Mouse (Mus musculus): ENCODE measurements around the gene Chd4. TPM values are rescaled to one million over a fixed set of nuclear protein-coding genes. Genes with fewer than 3 reads are reported as not detected.

Gene Chd4
- total and polyA plus RNA-seq, 2 experiments from 2014 or later, result 72.6 to 141 TPM

DNA sequence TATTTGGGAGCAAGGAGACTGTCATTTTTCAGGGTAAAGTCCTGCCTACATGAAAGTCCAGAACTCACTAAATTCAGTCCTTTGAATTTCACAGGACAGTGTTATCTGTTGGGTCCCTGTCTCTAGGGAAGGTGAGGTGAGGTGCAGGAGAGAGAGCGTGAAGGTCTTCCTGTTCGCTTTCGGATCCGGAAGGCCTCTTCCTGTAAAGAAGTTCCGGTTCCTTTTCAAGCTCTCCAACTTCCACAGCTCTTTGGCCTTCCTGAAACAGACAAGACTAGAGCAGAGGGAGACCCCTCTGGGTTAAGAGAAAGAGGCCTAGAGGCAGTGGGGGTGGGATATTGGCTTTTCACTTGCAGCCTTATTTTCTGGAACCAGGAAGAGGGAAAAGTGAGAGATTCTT, 3.4 kb upstream of the Chd4 start:
- H3K9me3 ChIP-seq (ENCODE audit: low read length), result no peaks in the 10 kb centered on the region
- H3K9ac ChIP-seq, result no peak overlapping the region
- no peak for DNase-seq
- WGBS, result 89% methylated on average over 5 of the region's 5 CpGs
- no peak overlapping the region for H3K4me3 ChIP-seq (ENCODE audit: low read depth, low read length)
- H3K27me3 ChIP-seq (ENCODE audit: insufficient read depth, low read length), result no peaks in the 10 kb centered on the region
- H3K4me2 ChIP-seq (ENCODE audit: low read depth), result no peak overlapping the region
- H3K27ac ChIP-seq (ENCODE audit: low read depth, low read length), result no peak overlapping the region
- H3K4me1 ChIP-seq (ENCODE audit: insufficient read depth), result peaks cover 21% of the 10 kb centered on the region
- no peak for TF ChIP-seq CTCF (IDR thresholded peaks at IDR 0.05; ENCODE audit: low read depth)
- no peak for ATAC-seq
- no peaks in the 10 kb centered on the region for H3K36me3 ChIP-seq (ENCODE audit: insufficient read depth)

DNA sequence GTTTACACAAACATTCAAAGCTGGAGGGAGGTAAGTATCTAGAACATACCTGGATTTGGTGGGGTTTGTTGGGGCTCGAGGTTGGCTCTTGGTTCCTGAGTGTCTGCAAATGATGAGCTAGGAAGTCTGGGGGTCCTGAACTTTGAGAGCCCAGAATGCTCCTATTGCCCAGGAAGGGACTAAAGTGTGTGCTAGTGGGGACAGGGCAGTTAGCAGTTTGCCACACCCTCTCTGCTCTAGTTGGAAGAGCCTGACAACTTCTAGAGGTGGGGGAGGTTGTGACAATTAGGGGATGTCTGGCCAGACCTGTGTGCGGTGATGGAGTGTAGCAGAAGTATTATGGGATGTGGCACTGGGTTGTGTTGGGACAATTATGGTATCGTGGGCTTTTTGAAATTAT, 938 bp upstream of the Chd4 start:
- no peaks in the 10 kb centered on the region for H3K9me3 ChIP-seq (ENCODE audit: low read length)
- no peaks in the 10 kb centered on the region; the same call in 1 of the 2 replicates for H3K36me3 ChIP-seq (ENCODE audit: insufficient read depth)
- H3K27me3 ChIP-seq (ENCODE audit: insufficient read depth, low read length), result no peaks in the 10 kb centered on the region
- no peak overlapping the region for H3K4me2 ChIP-seq (ENCODE audit: low read depth)
- no peak overlapping the region for H3K9ac ChIP-seq
- no peak overlapping the region for H3K4me3 ChIP-seq (ENCODE audit: low read depth, low read length)
- no peak for DNase-seq
- TF ChIP-seq CTCF (IDR thresholded peaks at IDR 0.05; ENCODE audit: low read depth), result no peak
- peaks cover 30% of the 10 kb centered on the region for H3K4me1 ChIP-seq (ENCODE audit: insufficient read depth)
- peak overlapping the region; percentile 91 for H3K27ac ChIP-seq (ENCODE audit: low read depth, low read length)
- no peak for ATAC-seq
- WGBS, result 62% methylated on average over 3 of the region's 3 CpGs

DNA sequence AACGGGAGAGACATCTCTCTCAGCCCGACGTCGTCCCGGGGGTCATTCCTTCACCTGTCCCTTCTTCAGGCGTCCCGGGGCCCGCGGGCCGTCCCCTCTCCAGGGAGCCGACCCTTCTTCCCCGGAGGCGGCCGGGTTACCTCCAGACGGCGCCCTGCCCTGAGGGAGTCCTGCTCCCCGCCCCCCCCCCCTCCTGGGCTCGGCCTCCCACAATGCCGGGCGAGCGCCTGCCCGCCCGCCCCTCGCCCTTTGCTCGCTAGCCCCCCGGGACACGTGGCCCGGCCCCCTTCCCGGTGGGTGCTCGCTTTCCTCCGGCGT, 457 bp downstream of the Chd4 start:
- no peak for TF ChIP-seq CTCF (IDR thresholded peaks at IDR 0.05; ENCODE audit: low read depth)
- peak overlapping the region; percentile 85 for H3K4me2 ChIP-seq (ENCODE audit: low read depth)
- H3K9ac ChIP-seq, result peak overlapping the region; percentile 83
- H3K27ac ChIP-seq (ENCODE audit: low read depth, low read length), result peak overlapping the region; percentile 91
- H3K4me3 ChIP-seq (ENCODE audit: low read depth, low read length), result peak overlapping the region; percentile 90
- no peaks in the 10 kb centered on the region for H3K27me3 ChIP-seq (ENCODE audit: insufficient read depth, low read length)
- H3K9me3 ChIP-seq (ENCODE audit: low read length), result no peaks in the 10 kb centered on the region
- peaks cover 27% of the 10 kb centered on the region for H3K4me1 ChIP-seq (ENCODE audit: insufficient read depth)
- WGBS, result 1% methylated on average over 23 of the region's 32 CpGs
- peaks cover 12% of the 10 kb centered on the region for H3K36me3 ChIP-seq (ENCODE audit: insufficient read depth)
- DNase-seq (no peak), ATAC-seq (peak; percentile 16; the same call in 1 of the 2 replicates)

DNA sequence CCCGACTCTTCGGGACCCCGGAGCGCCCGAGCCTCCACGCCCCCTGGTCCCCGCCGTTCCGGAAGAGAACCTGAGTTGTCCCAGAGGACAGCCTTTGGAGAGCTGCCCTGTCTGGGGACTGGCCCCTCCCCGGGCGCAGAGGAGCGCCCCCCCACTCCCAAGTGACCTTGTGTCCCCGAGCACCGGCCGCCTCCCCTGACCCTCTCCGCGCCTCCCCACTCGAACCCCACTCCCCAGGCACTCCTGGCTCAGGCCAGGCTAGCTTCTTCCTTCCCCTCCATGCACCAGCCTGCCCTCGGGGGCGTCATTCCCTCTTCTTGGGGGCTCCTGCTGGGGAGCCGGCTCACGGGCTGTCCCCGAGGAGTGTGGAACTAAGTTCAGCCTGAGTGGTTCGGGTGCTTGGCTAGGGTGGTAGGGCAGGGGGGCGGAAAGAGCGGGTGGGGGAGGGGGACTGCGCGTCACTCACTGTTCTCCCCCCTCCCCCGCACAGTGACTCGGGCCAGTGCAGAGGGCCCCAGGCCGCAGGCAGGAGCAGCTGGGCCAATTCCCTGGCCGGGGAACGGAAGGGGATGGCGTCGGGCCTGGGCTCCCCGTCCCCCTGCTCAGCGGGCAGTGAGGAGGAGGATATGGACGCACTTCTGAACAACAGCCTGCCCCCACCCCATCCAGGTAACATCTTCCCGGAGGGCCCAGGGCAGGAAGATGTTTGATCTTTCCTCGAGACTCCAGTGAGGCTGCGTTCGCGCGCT, 990 bp downstream of the Chd4 start:
- H3K4me2 ChIP-seq (ENCODE audit: low read depth), result peak overlapping the region; percentile 85
- peak overlapping the region; percentile 91 for H3K27ac ChIP-seq (ENCODE audit: low read depth, low read length)

DNA sequence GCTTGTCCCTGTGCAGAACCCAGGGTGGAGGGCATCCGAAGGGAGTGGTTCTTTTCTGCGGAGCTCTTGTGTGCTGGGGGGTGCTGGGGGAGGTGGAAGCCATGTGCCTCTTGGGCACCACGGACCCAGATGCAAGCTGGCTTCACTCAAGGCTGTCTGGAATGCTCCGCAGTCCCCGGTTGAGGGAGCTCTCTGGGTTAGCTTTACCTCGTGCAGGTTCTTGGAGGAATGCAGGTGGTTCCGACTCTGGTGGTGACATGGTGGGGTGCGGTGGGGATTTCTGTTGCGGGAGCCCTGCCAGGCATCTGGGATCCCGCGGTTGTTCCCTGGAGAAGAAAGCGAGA, 1.5 kb downstream of the Chd4 start:
- peaks cover 27% of the 10 kb centered on the region for H3K4me1 ChIP-seq (ENCODE audit: insufficient read depth)
- peak overlapping the region; percentile 91; the same call in 1 of the 2 replicates for H3K27ac ChIP-seq (ENCODE audit: low read depth, low read length)
- no peak for TF ChIP-seq CTCF (IDR thresholded peaks at IDR 0.05; ENCODE audit: low read depth)
- DNase-seq (peak; percentile 38), ATAC-seq (peak; percentile 28)
- H3K4me3 ChIP-seq (ENCODE audit: low read depth, low read length), result peak overlapping the region; percentile 90
- no peaks in the 10 kb centered on the region for H3K9me3 ChIP-seq (ENCODE audit: low read length)
- H3K4me2 ChIP-seq (ENCODE audit: low read depth), result peak overlapping the region; percentile 85
- peaks cover 23% of the 10 kb centered on the region for H3K36me3 ChIP-seq (ENCODE audit: insufficient read depth)
- H3K9ac ChIP-seq, result peak overlapping the region; percentile 83
- no peaks in the 10 kb centered on the region for H3K27me3 ChIP-seq (ENCODE audit: insufficient read depth, low read length)
- under 1% methylated on average over 12 of the region's 12 CpGs for WGBS

More for the DNA sequence above, 990 bp downstream of the Chd4 start:
- H3K4me3 ChIP-seq (ENCODE audit: low read depth, low read length), result peak overlapping the region; percentile 90
- H3K27me3 ChIP-seq (ENCODE audit: insufficient read depth, low read length), result no peaks in the 10 kb centered on the region
- ATAC-seq, result peak; percentile 30
- no peak for TF ChIP-seq CTCF (IDR thresholded peaks at IDR 0.05; ENCODE audit: low read depth)
- peaks cover 17% of the 10 kb centered on the region for H3K36me3 ChIP-seq (ENCODE audit: insufficient read depth)
- peak; percentile 39 for DNase-seq
- peaks cover 27% of the 10 kb centered on the region for H3K4me1 ChIP-seq (ENCODE audit: insufficient read depth)
- H3K9ac ChIP-seq, result peak overlapping the region; percentile 83
- no peaks in the 10 kb centered on the region for H3K9me3 ChIP-seq (ENCODE audit: low read length)
- WGBS, result under 1% methylated on average over 38 of the region's 44 CpGs

DNA sequence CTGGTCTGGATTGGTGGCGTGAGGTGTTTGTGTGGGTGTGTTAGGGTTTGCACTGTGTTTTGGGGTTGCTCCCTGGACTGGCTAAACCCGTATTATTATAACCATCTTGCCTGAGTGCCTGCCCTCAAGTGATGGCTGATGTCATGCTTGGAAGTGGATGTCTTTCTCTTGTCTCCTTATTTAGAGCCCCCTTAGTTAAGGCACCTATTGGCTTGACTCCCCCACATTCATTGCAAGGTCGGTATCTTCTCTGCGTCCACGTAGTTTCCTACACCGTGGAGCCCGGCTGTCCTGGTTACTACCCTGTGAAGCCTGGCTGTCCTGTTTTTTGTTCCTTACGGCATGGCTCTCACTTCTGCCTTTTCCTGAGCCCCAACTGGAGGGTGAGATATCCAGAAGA, 2.2 kb downstream of the Chd4 start:
- Histone ChIP-seq H3K27ac (ENCODE audit: low read depth, low read length) (peak overlapping the region; percentile 40; the same call in 1 of the 2 replicates), H3K9me3 (ENCODE audit: low read length) (no peaks in the 10 kb centered on the region), H3K27me3 (ENCODE audit: insufficient read depth, low read length) (no peaks in the 10 kb centered on the region), H3K9ac (peak overlapping the region; percentile 83), H3K4me3 (ENCODE audit: low read depth, low read length) (peak overlapping the region; percentile 90), H3K4me2 (ENCODE audit: low read depth) (peak overlapping the region; percentile 85), H3K36me3 (ENCODE audit: insufficient read depth) (peaks cover 29% of the 10 kb centered on the region), H3K4me1 (ENCODE audit: insufficient read depth) (peaks cover 27% of the 10 kb centered on the region)
- DNase-seq (no peak), ATAC-seq (no peak)
- TF ChIP-seq CTCF (IDR thresholded peaks at IDR 0.05; ENCODE audit: low read depth), result no peak
- WGBS, result 48% methylated on average over 8 of the region's 8 CpGs

DNA sequence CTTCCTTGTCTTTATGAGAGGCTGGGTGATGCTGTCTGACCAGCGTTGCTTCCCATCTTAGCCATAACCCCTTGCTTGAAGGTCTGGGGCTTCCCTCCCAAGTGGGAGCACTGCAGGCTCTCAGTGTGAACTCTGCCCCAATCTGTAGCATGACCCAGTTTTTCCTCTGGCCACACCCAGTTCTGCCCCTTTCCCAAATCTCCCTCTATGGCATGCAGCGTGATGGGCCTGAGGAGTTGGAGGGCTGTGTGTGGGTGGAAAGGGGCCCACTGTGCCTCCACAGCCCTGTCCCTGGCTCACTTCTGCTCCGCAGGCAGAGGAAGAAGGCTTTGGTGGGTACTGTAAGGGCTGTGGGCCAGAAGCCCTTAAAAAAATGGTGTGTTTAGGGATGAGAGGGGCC, 2.7 kb downstream of the Chd4 start:
- Histone ChIP-seq H3K4me3 (ENCODE audit: low read depth, low read length) (peak overlapping the region; percentile 90), H3K4me2 (ENCODE audit: low read depth) (peak overlapping the region; percentile 85), H3K4me1 (ENCODE audit: insufficient read depth) (peaks cover 27% of the 10 kb centered on the region), H3K9ac (peak overlapping the region; percentile 83), H3K36me3 (ENCODE audit: insufficient read depth) (peaks cover 32% of the 10 kb centered on the region), H3K27ac (ENCODE audit: low read depth, low read length) (peak overlapping the region; percentile 40; the same call in 1 of the 2 replicates), H3K9me3 (ENCODE audit: low read length) (no peaks in the 10 kb centered on the region), H3K27me3 (ENCODE audit: insufficient read depth, low read length) (no peaks in the 10 kb centered on the region)
- ATAC-seq (no peak), DNase-seq (no peak)
- TF ChIP-seq CTCF (IDR thresholded peaks at IDR 0.05; ENCODE audit: low read depth), result no peak
- WGBS, result 58% methylated on average over 3 of the region's 3 CpGs

Data from forebrain, postnatal 0 days (tissue).